Mouse (Mus musculus): Measurements from ENCODE around the gene Lrrc8b. TPM values are rescaled to one million over a fixed set of nuclear protein-coding genes. Genes with fewer than 3 reads are reported as not detected.
A peak's percentile ranks its signal among the peaks of the same experiment; 100 is the strongest.

Lrrc8b gene
- polyA plus RNA-seq, 1 experiment from 2014 or later: 9.4 TPM

- no peak overlapping the region for H3K4me3 ChIP-seq (ENCODE audit: low read depth, low read length)
- no peak overlapping the region for H3K27ac ChIP-seq (ENCODE audit: low read depth, low read length)
- WGBS: 92% methylated on average over 8 of the region's 8 CpGs
- DNase-seq (ENCODE audit: low spot score) (no peak), ATAC-seq (replicated peaks; ENCODE audit: low FRiP score) (no peak)
- H3K36me3 ChIP-seq (ENCODE audit: control insufficient read depth, insufficient read depth, low read length): no peaks in the 10 kb centered on the region
- H3K9ac ChIP-seq (ENCODE audit: low read depth, low read length): no peak overlapping the region
- peaks cover 9% of the 10 kb centered on the region; the same call in 1 of the 2 replicates for H3K4me1 ChIP-seq (replicated peaks; ENCODE audit: control insufficient read depth, insufficient read depth, low read length)
- no peaks in the 10 kb centered on the region for H3K27me3 ChIP-seq (replicated peaks; ENCODE audit: control insufficient read depth, insufficient read depth, low read length)
- H3K9me3 ChIP-seq (ENCODE audit: control insufficient read depth, low read length): no peaks in the 10 kb centered on the region
- H3K4me2 ChIP-seq: no peak overlapping the region
Measured at GRCm38 (mm10) chr5:105430148-105430547, 14.6 kb downstream of the Lrrc8b start.

- Histone ChIP-seq H3K36me3 (ENCODE audit: control insufficient read depth, insufficient read depth, low read length) (no peaks in the 10 kb centered on the region), H3K27ac (ENCODE audit: low read depth, low read length) (no peak overlapping the region), H3K4me2 (no peak overlapping the region), H3K27me3 (replicated peaks; ENCODE audit: control insufficient read depth, insufficient read depth, low read length) (no peaks in the 10 kb centered on the region), H3K9me3 (ENCODE audit: control insufficient read depth, low read length) (no peaks in the 10 kb centered on the region), H3K9ac (ENCODE audit: low read depth, low read length) (no peak overlapping the region), H3K4me1 (replicated peaks; ENCODE audit: control insufficient read depth, insufficient read depth, low read length) (peaks cover 24% of the 10 kb centered on the region), H3K4me3 (ENCODE audit: low read depth, low read length) (no peak overlapping the region)
- no peak for ATAC-seq (replicated peaks; ENCODE audit: low FRiP score)
- WGBS: 89% methylated on average over 5 of the region's 5 CpGs
- no peak for DNase-seq (ENCODE audit: low spot score)
Measured at GRCm38 (mm10) chr5:105439608-105440007, 24.0 kb downstream of the Lrrc8b start.

- H3K4me2 ChIP-seq: no peak overlapping the region
- H3K27ac ChIP-seq (ENCODE audit: low read depth, low read length): no peak overlapping the region
- H3K4me3 ChIP-seq (ENCODE audit: low read depth, low read length): no peak overlapping the region
- ATAC-seq (replicated peaks; ENCODE audit: low FRiP score) (no peak), DNase-seq (ENCODE audit: low spot score) (no peak)
- H3K9ac ChIP-seq (ENCODE audit: low read depth, low read length): no peak overlapping the region
- H3K36me3 ChIP-seq (ENCODE audit: control insufficient read depth, insufficient read depth, low read length): no peaks in the 10 kb centered on the region
- H3K9me3 ChIP-seq (ENCODE audit: control insufficient read depth, low read length): no peaks in the 10 kb centered on the region
- H3K27me3 ChIP-seq (replicated peaks; ENCODE audit: control insufficient read depth, insufficient read depth, low read length): no peaks in the 10 kb centered on the region
- peaks cover 14% of the 10 kb centered on the region for H3K4me1 ChIP-seq (replicated peaks; ENCODE audit: control insufficient read depth, insufficient read depth, low read length)
- 64% methylated on average over 9 of the region's 9 CpGs for WGBS
Measured at GRCm38 (mm10) chr5:105440992-105441535, 25.5 kb downstream of the Lrrc8b start.

- no peaks in the 10 kb centered on the region for H3K9me3 ChIP-seq (ENCODE audit: control insufficient read depth, low read length)
- no peak overlapping the region for H3K4me3 ChIP-seq (ENCODE audit: low read depth, low read length)
- 52% methylated on average over 5 of the region's 5 CpGs for WGBS
- no peak overlapping the region for H3K27ac ChIP-seq (ENCODE audit: low read depth, low read length)
- no peak overlapping the region for H3K9ac ChIP-seq (ENCODE audit: low read depth, low read length)
- H3K27me3 ChIP-seq (replicated peaks; ENCODE audit: control insufficient read depth, insufficient read depth, low read length): no peaks in the 10 kb centered on the region
- DNase-seq (ENCODE audit: low spot score) (no peak), ATAC-seq (replicated peaks; ENCODE audit: low FRiP score) (0 out of 2 replicates have a peak, but pooled peaks have one; percentile 32)
- no peak overlapping the region for H3K4me2 ChIP-seq
- H3K36me3 ChIP-seq (ENCODE audit: control insufficient read depth, insufficient read depth, low read length): no peaks in the 10 kb centered on the region
- peaks cover 10% of the 10 kb centered on the region for H3K4me1 ChIP-seq (replicated peaks; ENCODE audit: control insufficient read depth, insufficient read depth, low read length)
Measured at GRCm38 (mm10) chr5:105442212-105443000, 26.8 kb downstream of the Lrrc8b start.

GRCm38 (mm10) chr5:105443057-105443815, 27.7 kb downstream of the Lrrc8b start:
- DNase-seq (ENCODE audit: low spot score): no peak
- Histone ChIP-seq H3K9ac (ENCODE audit: low read depth, low read length) (peak overlapping the region; percentile 1; the same call in 1 of the 2 replicates), H3K4me3 (ENCODE audit: low read depth, low read length) (no peak overlapping the region), H3K36me3 (ENCODE audit: control insufficient read depth, insufficient read depth, low read length) (no peaks in the 10 kb centered on the region), H3K27ac (ENCODE audit: low read depth, low read length) (peak overlapping the region; percentile 60), H3K4me1 (replicated peaks; ENCODE audit: control insufficient read depth, insufficient read depth, low read length) (peaks cover 10% of the 10 kb centered on the region), H3K9me3 (ENCODE audit: control insufficient read depth, low read length) (no peaks in the 10 kb centered on the region), H3K4me2 (peak overlapping the region; percentile 4; the same call in 1 of the 2 replicates), H3K27me3 (replicated peaks; ENCODE audit: control insufficient read depth, insufficient read depth, low read length) (no peaks in the 10 kb centered on the region)
- peak; percentile 56; the same call in 1 of the 2 replicates for ATAC-seq (replicated peaks; ENCODE audit: low FRiP score)
- WGBS: 31% methylated on average over 11 of the region's 11 CpGs

- DNase-seq (ENCODE audit: low spot score): no peak
- ATAC-seq (replicated peaks; ENCODE audit: low FRiP score): no peak
- Histone ChIP-seq H3K27me3 (replicated peaks; ENCODE audit: control insufficient read depth, insufficient read depth, low read length) (no peaks in the 10 kb centered on the region), H3K36me3 (ENCODE audit: control insufficient read depth, insufficient read depth, low read length) (no peaks in the 10 kb centered on the region), H3K4me1 (replicated peaks; ENCODE audit: control insufficient read depth, insufficient read depth, low read length) (peaks cover 10% of the 10 kb centered on the region), H3K4me2 (no peak overlapping the region), H3K9me3 (ENCODE audit: control insufficient read depth, low read length) (no peaks in the 10 kb centered on the region), H3K4me3 (ENCODE audit: low read depth, low read length) (no peak overlapping the region), H3K27ac (ENCODE audit: low read depth, low read length) (no peak overlapping the region), H3K9ac (ENCODE audit: low read depth, low read length) (no peak overlapping the region)
- WGBS: 54% methylated on average over 6 of the region's 6 CpGs
Measured at GRCm38 (mm10) chr5:105445686-105446085, 30.1 kb downstream of the Lrrc8b start.

GRCm38 (mm10) chr5:105454105-105454504, 38.5 kb downstream of the Lrrc8b start:
- WGBS: 46% methylated on average over 1 of the region's 1 CpGs
- no peaks in the 10 kb centered on the region for H3K36me3 ChIP-seq (ENCODE audit: control insufficient read depth, insufficient read depth, low read length)
- H3K4me1 ChIP-seq (replicated peaks; ENCODE audit: control insufficient read depth, insufficient read depth, low read length): no peaks in the 10 kb centered on the region
- no peak overlapping the region for H3K9ac ChIP-seq (ENCODE audit: low read depth, low read length)
- H3K9me3 ChIP-seq (ENCODE audit: control insufficient read depth, low read length): no peaks in the 10 kb centered on the region
- H3K4me2 ChIP-seq: no peak overlapping the region
- no peak for DNase-seq (ENCODE audit: low spot score)
- no peak overlapping the region for H3K4me3 ChIP-seq (ENCODE audit: low read depth, low read length)
- no peak overlapping the region for H3K27ac ChIP-seq (ENCODE audit: low read depth, low read length)
- ATAC-seq (replicated peaks; ENCODE audit: low FRiP score): no peak
- no peaks in the 10 kb centered on the region for H3K27me3 ChIP-seq (replicated peaks; ENCODE audit: control insufficient read depth, insufficient read depth, low read length)

GRCm38 (mm10) chr5:105459077-105459476, 43.5 kb downstream of the Lrrc8b start:
- Histone ChIP-seq H3K4me2 (no peak overlapping the region), H3K9me3 (ENCODE audit: control insufficient read depth, low read length) (no peaks in the 10 kb centered on the region), H3K9ac (ENCODE audit: low read depth, low read length) (no peak overlapping the region), H3K36me3 (ENCODE audit: control insufficient read depth, insufficient read depth, low read length) (no peaks in the 10 kb centered on the region), H3K27me3 (replicated peaks; ENCODE audit: control insufficient read depth, insufficient read depth, low read length) (no peaks in the 10 kb centered on the region), H3K4me3 (ENCODE audit: low read depth, low read length) (no peak overlapping the region), H3K27ac (ENCODE audit: low read depth, low read length) (no peak overlapping the region), H3K4me1 (replicated peaks; ENCODE audit: control insufficient read depth, insufficient read depth, low read length) (no peaks in the 10 kb centered on the region)
- DNase-seq (ENCODE audit: low spot score): no peak
- WGBS: 79% methylated on average over 6 of the region's 6 CpGs
- ATAC-seq (replicated peaks; ENCODE audit: low FRiP score): no peak
